Mouse (Mus musculus) forebrain, embryonic 11.5 days (tissue): Measurements from ENCODE around the gene Ift81. TPM values are rescaled to one million over a fixed set of nuclear protein-coding genes. Genes with fewer than 3 reads are reported as not detected.

ENCODE experiments used
- ATAC-seq: fragments of 200-750 bp; cut with Nextera tagmentation; replicated peaks from 2 replicates; pipeline ENCODE4 v1.8.0; 2017; ENCODE audit warnings: moderate TSS enrichment; ENCODE audit not compliant: low FRiP score
- DNase-seq: peaks from one replicate; pipeline ENCODE4 v3.0.0-alpha.2; 2017; ENCODE audit warnings: low spot score
- H3K27ac ChIP-seq: fragments of 300-500 bp; sonication (generic); 2 replicates; pipeline ENCODE4 v1.5.1; 2014; ENCODE audit warnings: low read depth, low read length
- H3K27me3 ChIP-seq: fragments of 300-500 bp; sonication (generic); 2 replicates; pipeline ENCODE4 v1.6.1; 2014; ENCODE audit warnings: mild to moderate bottlenecking, low read length, mixed read lengths; ENCODE audit not compliant: control insufficient read depth, insufficient read depth
- H3K36me3 ChIP-seq: fragments of 300-500 bp; sonication (generic); 2 replicates; pipeline ENCODE4 v1.6.1; 2014; ENCODE audit warnings: mild to moderate bottlenecking, low read length, moderate library complexity, mixed read lengths; ENCODE audit not compliant: control insufficient read depth, insufficient read depth
- H3K4me1 ChIP-seq: fragments of 300-500 bp; sonication (generic); replicated peaks from 2 replicates; pipeline ENCODE4 v1.6.1; 2014; ENCODE audit warnings: low read length, mixed read lengths; ENCODE audit not compliant: control insufficient read depth, insufficient read depth
- H3K4me2 ChIP-seq: fragments of 300-500 bp; sonication (generic); 2 replicates; pipeline ENCODE4 v1.6.1; 2014; ENCODE audit warnings: low read depth, mild to moderate bottlenecking, low read length, moderate library complexity, mixed read lengths; ENCODE audit not compliant: severe bottlenecking
- H3K4me3 ChIP-seq: fragments of 300-500 bp; sonication (generic); 2 replicates; pipeline ENCODE4 v1.5.1; 2014; ENCODE audit warnings: low read depth, low read length
- H3K9ac ChIP-seq: fragments of 300-500 bp; sonication (generic); 2 replicates; pipeline ENCODE4 v1.6.1; 2014; ENCODE audit warnings: low read length
- H3K9me3 ChIP-seq: fragments of 300-500 bp; sonication (generic); 2 replicates; pipeline ENCODE4 v1.6.1; 2016; ENCODE audit warnings: low read length, mixed read lengths; ENCODE audit not compliant: control insufficient read depth
- WGBS: fragments of 180-500 bp; shearing (Covaris S2); extraction: QIAGEN DNeasy Blood & Tissue Kit; methylation state at CpG from one replicate; pipeline ENCODE4 v1.1.7; 2014; 5-methylcytosine and 5-hydroxymethylcytosine counted together
- polyA plus RNA-seq: library from polyadenylated mRNA; unstranded; fragments of >200 nt; fragmentation: Nextera tagmentation; extraction: Ambion mirVana; gene quantifications from 2 replicates; pipeline ENCODE4 v1.2.1, GENCODE M21; 2014

Ift81 gene
- polyA plus RNA-seq, 1 experiment from 2014 or later, result 49.4 TPM

DNA sequence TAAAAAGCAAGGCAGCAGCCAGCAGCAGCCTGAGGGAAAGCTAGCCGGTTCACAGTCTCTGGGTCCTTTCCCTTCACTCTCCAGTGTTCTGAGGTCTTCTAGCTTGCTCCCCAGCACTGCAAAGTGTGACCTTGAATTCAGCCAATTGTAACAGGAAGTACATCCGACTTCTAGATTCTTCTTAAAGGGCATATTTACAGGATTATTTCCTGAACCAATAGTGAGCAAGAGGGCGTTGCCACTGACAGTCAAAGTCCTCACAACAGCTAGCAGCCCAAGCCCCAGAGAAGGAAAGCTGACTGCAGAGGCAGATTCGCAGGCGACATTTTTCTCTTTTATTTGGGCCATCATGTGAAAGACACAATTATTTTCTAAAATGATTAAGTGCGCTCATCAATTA, 65.6 kb downstream of the Ift81 start:
- Histone ChIP-seq H3K4me2 (no peak overlapping the region), H3K9me3 (no peaks in the 10 kb centered on the region), H3K27me3 (no peaks in the 10 kb centered on the region), H3K4me3 (no peak overlapping the region), H3K9ac (no peak overlapping the region), H3K27ac (no peak overlapping the region), H3K4me1 (no peaks in the 10 kb centered on the region), H3K36me3 (no peaks in the 10 kb centered on the region)
- DNase-seq (no peak), ATAC-seq (no peak)
- WGBS, result 83% methylated on average over 6 of the region's 6 CpGs

DNA sequence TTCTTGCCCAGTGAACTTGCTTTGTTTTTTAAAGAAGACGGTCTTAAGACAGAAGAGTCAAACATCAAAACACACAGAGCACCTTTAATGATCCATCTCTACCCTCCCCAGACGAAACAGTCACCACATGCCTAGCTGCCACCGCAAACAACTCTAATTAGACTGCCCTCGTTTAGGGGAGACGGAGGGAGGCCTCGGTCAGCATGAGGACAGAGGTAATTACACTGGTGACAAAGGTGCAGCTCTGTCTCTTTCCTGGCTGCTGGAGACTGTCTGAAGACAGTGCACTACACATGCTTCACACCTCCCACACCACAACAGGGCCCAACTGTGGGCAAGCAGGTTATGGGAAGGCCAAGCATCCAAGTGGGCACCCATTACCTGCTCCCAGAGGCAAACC, 66.5 kb downstream of the Ift81 start:
- no peaks in the 10 kb centered on the region for H3K4me1 ChIP-seq
- no peaks in the 10 kb centered on the region for H3K36me3 ChIP-seq
- WGBS, result 43% methylated on average over 6 of the region's 6 CpGs
- DNase-seq (no peak), ATAC-seq (no peak)
- H3K4me2 ChIP-seq, result no peak overlapping the region
- H3K9me3 ChIP-seq, result no peaks in the 10 kb centered on the region
- no peak overlapping the region for H3K27ac ChIP-seq
- H3K27me3 ChIP-seq, result no peaks in the 10 kb centered on the region
- H3K9ac ChIP-seq, result no peak overlapping the region
- H3K4me3 ChIP-seq, result no peak overlapping the region

DNA sequence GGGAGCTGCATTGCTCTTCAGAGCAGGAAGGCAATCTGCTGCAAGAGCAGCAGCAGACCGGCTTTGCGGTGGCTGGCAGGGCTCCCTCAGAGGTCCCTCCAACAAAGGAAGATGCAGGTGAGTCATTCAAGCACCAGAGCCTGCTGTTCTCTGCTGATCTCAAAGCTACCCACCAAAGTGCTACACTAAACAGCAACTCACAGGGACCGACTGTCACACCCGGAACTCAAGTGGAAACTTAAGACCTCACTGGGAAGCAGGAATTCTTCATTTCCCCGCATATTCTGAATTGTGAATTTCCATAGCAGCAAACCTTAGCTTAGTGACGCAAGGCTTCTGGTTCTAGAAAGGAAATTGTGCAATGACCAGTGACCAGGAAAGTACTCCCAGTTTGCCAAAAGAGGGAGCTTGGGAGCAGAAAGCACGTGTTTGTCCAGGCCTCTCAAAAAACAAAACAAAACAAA, 67.0 kb downstream of the Ift81 start:
- Histone ChIP-seq H3K36me3 (no peaks in the 10 kb centered on the region), H3K4me1 (no peaks in the 10 kb centered on the region), H3K4me3 (no peak overlapping the region), H3K27me3 (no peaks in the 10 kb centered on the region), H3K9ac (no peak overlapping the region), H3K9me3 (no peaks in the 10 kb centered on the region), H3K27ac (no peak overlapping the region), H3K4me2 (no peak overlapping the region)
- ATAC-seq (no peak), DNase-seq (no peak)
- WGBS, result 67% methylated on average over 7 of the region's 7 CpGs

- ATAC-seq (no peak), DNase-seq (no peak)
- no peak overlapping the region for H3K4me2 ChIP-seq
- H3K27ac ChIP-seq, result no peak overlapping the region
- no peaks in the 10 kb centered on the region for H3K27me3 ChIP-seq
- no peak overlapping the region for H3K9ac ChIP-seq
- H3K9me3 ChIP-seq, result no peaks in the 10 kb centered on the region
- 92% methylated on average over 6 of the region's 6 CpGs for WGBS
- no peaks in the 10 kb centered on the region for H3K4me1 ChIP-seq
- H3K4me3 ChIP-seq, result no peak overlapping the region
- H3K36me3 ChIP-seq, result no peaks in the 10 kb centered on the region; the same call in 1 of the 2 replicates
These were observed 70.9 kb downstream of the Ift81 start for GRCm38 (mm10) chr5:122543392-122543791.

GRCm38 (mm10) chr5:122541871-122542270, 72.4 kb downstream of the Ift81 start:
- H3K4me1 ChIP-seq, result no peaks in the 10 kb centered on the region
- H3K27me3 ChIP-seq, result no peaks in the 10 kb centered on the region
- no peaks in the 10 kb centered on the region for H3K9me3 ChIP-seq
- no peak for ATAC-seq
- no peak overlapping the region for H3K27ac ChIP-seq
- H3K4me3 ChIP-seq, result no peak overlapping the region
- no peaks in the 10 kb centered on the region; the same call in 1 of the 2 replicates for H3K36me3 ChIP-seq
- no peak for DNase-seq
- H3K9ac ChIP-seq, result no peak overlapping the region
- no peak overlapping the region for H3K4me2 ChIP-seq
- WGBS, result 92% methylated on average over 8 of the region's 8 CpGs

DNA sequence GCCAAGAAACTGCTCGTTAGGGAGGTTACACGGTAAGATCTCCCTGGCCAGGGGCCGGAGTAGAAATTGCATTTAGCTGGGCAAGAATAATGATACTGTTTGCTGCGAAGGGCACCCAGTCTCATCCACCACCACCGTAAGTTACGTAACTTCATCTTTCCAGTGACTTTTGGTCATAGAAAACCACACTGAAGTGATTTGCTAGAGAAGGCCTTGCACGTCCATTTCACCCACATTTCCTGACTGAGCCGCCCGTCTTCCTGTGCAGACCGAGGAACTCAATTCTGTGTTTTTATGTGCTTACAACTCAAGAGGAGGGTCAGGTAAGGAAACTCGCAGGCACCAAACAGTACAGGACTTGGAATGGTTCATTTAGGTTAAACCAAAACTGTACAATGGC, 76.2 kb downstream of the Ift81 start:
- H3K4me1 ChIP-seq, result no peaks in the 10 kb centered on the region
- H3K9me3 ChIP-seq, result no peaks in the 10 kb centered on the region
- ATAC-seq (no peak), DNase-seq (no peak)
- WGBS, result 92% methylated on average over 11 of the region's 11 CpGs
- H3K4me3 ChIP-seq, result no peak overlapping the region
- no peak overlapping the region for H3K4me2 ChIP-seq
- H3K27ac ChIP-seq, result no peak overlapping the region
- H3K9ac ChIP-seq, result no peak overlapping the region
- no peaks in the 10 kb centered on the region; the same call in 1 of the 2 replicates for H3K36me3 ChIP-seq
- no peaks in the 10 kb centered on the region for H3K27me3 ChIP-seq

DNA sequence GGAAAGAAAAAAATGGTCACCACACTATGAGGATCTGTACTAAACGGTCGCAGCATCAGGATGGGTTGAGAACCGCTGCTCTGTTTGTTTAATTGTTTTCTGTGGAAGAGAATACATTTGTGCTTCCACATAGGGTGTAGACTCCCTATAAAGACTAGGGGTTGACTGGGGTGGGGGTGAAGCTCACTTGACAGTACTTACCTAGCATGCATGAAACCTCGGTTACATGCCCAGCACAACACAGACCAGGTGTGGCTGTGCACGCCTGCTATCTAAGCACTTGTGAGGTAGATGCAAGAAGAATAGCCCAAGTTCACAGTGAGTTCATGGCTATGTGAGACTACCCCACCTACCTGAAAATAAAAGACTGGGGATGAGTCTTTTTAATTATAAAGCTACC, 76.7 kb downstream of the Ift81 start:
- 95% methylated on average over 5 of the region's 5 CpGs for WGBS
- no peaks in the 10 kb centered on the region; the same call in 1 of the 2 replicates for H3K36me3 ChIP-seq
- no peaks in the 10 kb centered on the region for H3K4me1 ChIP-seq
- DNase-seq (no peak), ATAC-seq (no peak)
- no peak overlapping the region for H3K4me2 ChIP-seq
- H3K27me3 ChIP-seq, result no peaks in the 10 kb centered on the region
- H3K9ac ChIP-seq, result no peak overlapping the region
- no peak overlapping the region for H3K27ac ChIP-seq
- no peak overlapping the region for H3K4me3 ChIP-seq
- no peaks in the 10 kb centered on the region for H3K9me3 ChIP-seq

GRCm38 (mm10) chr5:122533884-122534283, 80.4 kb downstream of the Ift81 start:
- Histone ChIP-seq H3K27ac (no peak overlapping the region), H3K36me3 (no peaks in the 10 kb centered on the region), H3K4me2 (no peak overlapping the region), H3K9me3 (no peaks in the 10 kb centered on the region), H3K4me3 (no peak overlapping the region), H3K27me3 (no peaks in the 10 kb centered on the region), H3K9ac (no peak overlapping the region), H3K4me1 (no peaks in the 10 kb centered on the region)
- DNase-seq (no peak), ATAC-seq (no peak)
- WGBS, result 92% methylated on average over 8 of the region's 8 CpGs

DNA sequence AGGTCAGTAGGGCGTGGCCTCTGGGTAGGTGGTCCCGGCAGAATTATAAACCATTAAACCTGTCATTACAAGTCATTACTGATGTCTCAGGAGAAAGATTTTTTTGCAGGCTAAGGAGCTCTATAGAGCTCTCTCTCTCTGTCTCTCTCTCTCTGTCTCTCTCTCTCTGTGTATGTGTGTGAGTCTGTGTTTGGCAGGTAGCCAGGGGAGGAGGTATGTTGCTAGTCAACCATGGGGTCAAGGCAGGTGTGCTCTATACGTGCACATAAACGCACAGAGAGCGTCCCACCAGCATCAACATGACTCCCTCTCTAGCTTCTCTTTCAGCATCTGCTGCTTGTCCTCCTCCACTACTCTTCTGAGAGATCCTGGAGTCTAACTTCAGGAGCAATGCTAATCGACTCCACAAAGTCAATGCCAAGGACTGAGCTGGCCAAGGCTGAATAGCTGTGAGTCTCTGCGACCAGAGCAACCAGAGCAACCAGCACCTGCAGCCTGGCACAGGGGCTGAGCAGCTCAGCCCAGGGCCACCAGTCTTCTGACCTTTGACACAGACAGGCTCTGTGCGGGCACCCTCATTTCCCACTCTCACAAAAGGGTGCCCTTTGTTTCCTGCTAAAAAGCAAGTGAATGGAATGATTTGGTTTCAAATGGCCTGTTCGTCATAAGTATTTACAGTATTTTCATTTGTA, 84.3 kb downstream of the Ift81 start:
- Histone ChIP-seq H3K27ac (no peak overlapping the region), H3K4me1 (no peaks in the 10 kb centered on the region), H3K36me3 (no peaks in the 10 kb centered on the region), H3K4me2 (no peak overlapping the region), H3K4me3 (no peak overlapping the region), H3K9me3 (no peaks in the 10 kb centered on the region), H3K9ac (no peak overlapping the region), H3K27me3 (no peaks in the 10 kb centered on the region)
- ATAC-seq (no peak), DNase-seq (no peak)
- WGBS, result 88% methylated on average over 9 of the region's 9 CpGs
